Mouse (Mus musculus) right cerebral cortex, postnatal 4 days (tissue): Measurements from ENCODE around the gene Flii.

Experiments
- DNase-seq: peaks from one replicate; pipeline ENCODE4 v3.0.0-alpha.2; 2022

Flii gene

GRCm38 (mm10) chr11:60726601-60727391, at the start of gene Flii:
Gene Flii, minus strand, starts transcription at chr11:60727263.
- peak; percentile 77 for DNase-seq

GRCm38 (mm10) chr11:60776107-60776828, 49.2 kb upstream of the Flii start:
- DNase-seq = no peak

- no peak for DNase-seq
Observed at GRCm38 (mm10) chr11:60775578-60775977, 48.5 kb upstream of the Flii start.

- no peak for DNase-seq
Observed at GRCm38 (mm10) chr11:60774841-60775240, 47.8 kb upstream of the Flii start.

- no peak for DNase-seq
Observed at GRCm38 (mm10) chr11:60774158-60774689, 47.2 kb upstream of the Flii start.

GRCm38 (mm10) chr11:60772161-60772560, 45.1 kb upstream of the Flii start:
- no peak for DNase-seq

- no peak for DNase-seq
Observed at GRCm38 (mm10) chr11:60770776-60771175, 43.7 kb upstream of the Flii start.

GRCm38 (mm10) chr11:60769322-60769721, 42.3 kb upstream of the Flii start:
- DNase-seq = no peak

GRCm38 (mm10) chr11:60766969-60767368, 39.9 kb upstream of the Flii start:
- no peak for DNase-seq

- no peak for DNase-seq
Observed at GRCm38 (mm10) chr11:60761681-60762080, 34.6 kb upstream of the Flii start.

GRCm38 (mm10) chr11:60755570-60755969, 28.5 kb upstream of the Flii start:
- no peak for DNase-seq

- no peak for DNase-seq
Observed at GRCm38 (mm10) chr11:60740321-60740720, 13.3 kb upstream of the Flii start.

GRCm38 (mm10) chr11:60737450-60737849, 10.4 kb upstream of the Flii start:
- DNase-seq = no peak

GRCm38 (mm10) chr11:60736491-60736890, 9.4 kb upstream of the Flii start:
- no peak for DNase-seq

- no peak for DNase-seq
Observed at GRCm38 (mm10) chr11:60735191-60735590, 8.1 kb upstream of the Flii start.

GRCm38 (mm10) chr11:60734206-60734605, 7.1 kb upstream of the Flii start:
- DNase-seq = no peak

- DNase-seq = no peak
Observed at GRCm38 (mm10) chr11:60731251-60731650, 4.2 kb upstream of the Flii start.

- DNase-seq = no peak
Observed at GRCm38 (mm10) chr11:60730169-60730568, 3.1 kb upstream of the Flii start.

GRCm38 (mm10) chr11:60729217-60729641, 2.2 kb upstream of the Flii start:
- DNase-seq = no peak

- DNase-seq = peak; percentile 91
Observed at GRCm38 (mm10) chr11:60728260-60728761, 1.2 kb upstream of the Flii start, which contains the start of gene Mief2. Gene Mief2, plus strand, starts transcription at chr11:60728398.

- no peak for DNase-seq
Observed at GRCm38 (mm10) chr11:60727392-60728140, 503 bp upstream of the Flii start.

GRCm38 (mm10) chr11:60719263-60719662, 7.8 kb downstream of the Flii start:
- no peak for DNase-seq

GRCm38 (mm10) chr11:60715833-60716232, 11.2 kb downstream of the Flii start:
- no peak for DNase-seq
